8 mouse cellular contexts compared by ENCODE assay signal in the genomic region with DNA sequence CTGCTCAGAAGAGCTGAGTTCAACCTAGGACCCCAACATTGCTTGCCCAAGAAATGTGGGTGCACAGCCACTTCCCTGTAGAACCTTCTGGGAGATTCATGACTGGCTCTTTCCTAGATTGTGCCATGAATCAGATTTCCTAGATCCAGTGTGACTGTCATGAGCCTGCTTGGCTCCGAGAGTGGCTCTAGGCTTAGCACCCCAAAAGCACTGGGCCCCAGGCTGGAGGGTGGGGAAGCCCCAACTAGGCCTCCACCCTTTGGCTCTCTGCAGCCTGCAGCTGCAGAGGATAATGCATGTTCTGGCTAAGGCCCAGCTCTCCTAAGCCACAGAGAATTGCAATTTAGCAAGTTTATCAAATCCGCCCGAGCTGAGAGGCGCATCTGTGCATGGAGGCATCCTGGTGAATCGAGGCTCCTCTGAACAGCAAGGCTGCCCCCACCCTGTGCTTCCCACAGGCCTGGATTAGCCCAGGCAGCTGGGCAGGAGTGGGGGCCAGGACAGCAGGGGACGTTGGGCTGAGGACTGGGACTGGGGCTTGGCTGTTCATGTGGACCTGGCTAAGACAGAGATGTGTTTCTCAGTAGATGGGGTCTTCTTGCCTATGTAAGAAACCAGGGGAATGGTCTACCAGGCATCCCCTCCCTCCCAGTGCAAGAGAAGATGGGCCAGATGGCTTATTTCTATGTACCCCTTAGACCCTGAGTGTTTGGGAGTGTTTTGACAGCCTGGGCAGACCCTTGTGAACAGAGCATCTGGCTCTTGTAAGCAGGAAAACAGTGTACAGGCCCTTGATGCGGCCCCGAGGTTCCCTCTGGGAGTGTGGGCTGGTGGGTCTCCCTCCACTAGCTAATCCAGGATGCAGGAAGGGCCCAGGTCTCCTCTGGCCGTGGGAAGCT. TPM values are rescaled to one million over a fixed set of nuclear protein-coding genes. Genes with fewer than 3 reads are reported as not detected.
DNase-seq lines count a peak whose midpoint lies in the region; ATAC-seq and TF ChIP-seq lines count a peak whose summit lies in the region.
"Had no signal": no experiment of that assay in that cellular context is flagged by ENCODE, and none has a peak within 500 bp of the region (broad histone marks: within the 10 kb centered on the region; RNA-seq: fewer than 3 reads in every experiment).

No protein-coding gene starts in this region.

- peak overlapping the region; percentile 16; the same call in 1 of the 2 replicates for H3K9ac ChIP-seq in lung, embryonic 15.5 days
- H3K9ac ChIP-seq in forebrain, embryonic 13.5 days, result 0 out of 2 replicates have a peak overlapping the region, but pooled peaks have one; percentile 4
- H3K9ac ChIP-seq in intestine, postnatal 0 days (ENCODE audit: low read depth, low read length), result no peak overlapping the region

- H3K27ac ChIP-seq in lung, embryonic 15.5 days, result peak overlapping the region; percentile 87
- peak overlapping the region; percentile 60 for H3K27ac ChIP-seq in forebrain, embryonic 13.5 days
- peak overlapping the region; percentile 41 for H3K27ac ChIP-seq in intestine, postnatal 0 days (ENCODE audit: low read depth, low read length)
- 0 out of 2 replicates have a peak overlapping the region, but pooled peaks have one; percentile 7 for H3K27ac ChIP-seq in olfactory bulb, adult 2 months (ENCODE audit: insufficient read depth, low read depth, low read length)

- no peak for TF ChIP-seq POLR2A in olfactory bulb, adult 2 months (IDR thresholded peaks at IDR 0.05; ENCODE audit: insufficient read depth, low read depth, low read length)

- WGBS in lung, embryonic 15.5 days, result 52% methylated on average over 9 of the region's 9 CpGs
- WGBS in forebrain, embryonic 13.5 days, result 47% methylated on average over 9 of the region's 9 CpGs
- WGBS in intestine, postnatal 0 days, result 52% methylated on average over 9 of the region's 9 CpGs
- WGBS in olfactory bulb, adult 2 months, result 57% methylated on average over 9 of the region's 9 CpGs

- no peak for TF ChIP-seq CTCF in intestine, postnatal 0 days (IDR thresholded peaks at IDR 0.05; ENCODE audit: low read depth)
- TF ChIP-seq CTCF in olfactory bulb, adult 2 months (IDR thresholded peaks at IDR 0.05; ENCODE audit: insufficient read depth, low read depth, low read length), result no peak

- peaks cover 45% of the 10 kb centered on the region for H3K4me1 ChIP-seq in lung, embryonic 15.5 days
- peaks cover 33% of the 10 kb centered on the region for H3K4me1 ChIP-seq in forebrain, embryonic 13.5 days
- peaks cover 7% of the 10 kb centered on the region; the same call in 1 of the 2 replicates for H3K4me1 ChIP-seq in intestine, postnatal 0 days (replicated peaks; ENCODE audit: control insufficient read depth, insufficient read depth, low read length)
- H3K4me1 ChIP-seq in olfactory bulb, adult 2 months (ENCODE audit: control insufficient read depth, insufficient read depth, low read length), result peaks cover 22% of the 10 kb centered on the region

- no peak for DNase-seq in lung, postnatal 14 days
- no peak for DNase-seq in frontal cortex, postnatal 25 days (ENCODE audit: low spot score in 2 of 2)
- no peak for DNase-seq in frontal cortex, postnatal 10 days (ENCODE audit: low spot score in 2 of 2)
- DNase-seq: cerebellum, adult 11 months had no signal

- H3K36me3 ChIP-seq in lung, embryonic 15.5 days, result no peaks in the 10 kb centered on the region
- H3K36me3 ChIP-seq in forebrain, embryonic 13.5 days (ENCODE audit: poor library complexity, severe bottlenecking), result no peaks in the 10 kb centered on the region
- no peaks in the 10 kb centered on the region for H3K36me3 ChIP-seq in intestine, postnatal 0 days (ENCODE audit: control insufficient read depth, insufficient read depth)

- H3K4me2 ChIP-seq in lung, embryonic 15.5 days, result no peak overlapping the region
- H3K4me2 ChIP-seq in forebrain, embryonic 13.5 days, result no peak overlapping the region
- H3K4me2 ChIP-seq in intestine, postnatal 0 days (replicated peaks; ENCODE audit: low read depth), result no peak overlapping the region

- no peaks in the 10 kb centered on the region for H3K27me3 ChIP-seq in lung, embryonic 15.5 days
- no peaks in the 10 kb centered on the region for H3K27me3 ChIP-seq in forebrain, embryonic 13.5 days
- H3K27me3 ChIP-seq in intestine, postnatal 0 days (replicated peaks; ENCODE audit: control insufficient read depth, insufficient read depth, low read length), result no peaks in the 10 kb centered on the region

- peak; percentile 70 for ATAC-seq in lung, embryonic 15.5 days (ENCODE audit: borderline replicate concordance, extremely low read depth, low FRiP score, low TSS enrichment)
- peak; percentile 76 for ATAC-seq in forebrain, embryonic 13.5 days
- no peak for ATAC-seq in intestine, postnatal 0 days

- no peak overlapping the region for H3K4me3 ChIP-seq in lung, embryonic 15.5 days
- no peak overlapping the region for H3K4me3 ChIP-seq in forebrain, embryonic 13.5 days
- H3K4me3 ChIP-seq in intestine, postnatal 0 days (ENCODE audit: low read depth, low read length), result no peak overlapping the region
- no peak overlapping the region for H3K4me3 ChIP-seq in olfactory bulb, adult 2 months (ENCODE audit: insufficient read depth, low read depth, low read length)

- no peaks in the 10 kb centered on the region for H3K9me3 ChIP-seq in lung, embryonic 15.5 days
- no peaks in the 10 kb centered on the region for H3K9me3 ChIP-seq in forebrain, embryonic 13.5 days (replicated peaks)
- H3K9me3 ChIP-seq in intestine, postnatal 0 days (ENCODE audit: control insufficient read depth), result no peaks in the 10 kb centered on the region

RNA-seq across cellular contexts. Expression of a gene that starts 41.2 kb away (rescaled TPM):
- polyA plus RNA-seq in lung, embryonic 15.5 days (2015; fragmentation: Nextera tagmentation; extraction: Ambion mirVana), result 525 and 559 TPM in 2 replicates
- 69.3 and 118 TPM in 2 replicates for polyA plus RNA-seq in forebrain, embryonic 13.5 days (2015; fragmentation: Nextera tagmentation; extraction: Ambion mirVana)
- 73.6 and 78.6 TPM in 2 replicates for polyA plus RNA-seq in intestine, postnatal 0 days (2015; fragmentation: Nextera tagmentation; extraction: Ambion mirVana)
- polyA plus RNA-seq in olfactory bulb, adult 2 months (2012; ENCODE audit: insufficient read depth, insufficient read length, low replicate concordance, missing spikeins), result not detected in 2 replicates

Comparison
In these comparisons a context has a peak if more than half of its experiments do, and no peak if none do; other contexts are left out.
1. H3K27ac ChIP-seq: peak in every context shown above with its lines; median percentile 87 in lung, embryonic 15.5 days; 60 in forebrain, embryonic 13.5 days; 41 in intestine, postnatal 0 days; 7 in olfactory bulb, adult 2 months.
2. RNA of a gene that starts 41.2 kb away (polyA plus RNA-seq): 525 to 559 TPM in lung, embryonic 15.5 days, 73.6 to 78.6 TPM in intestine, postnatal 0 days and 69.3 to 118 TPM in forebrain, embryonic 13.5 days; not detected in olfactory bulb, adult 2 months; every median in the first group is over 10 times any median in the second.